Mouse (Mus musculus): ENCODE measurements around the gene Arhgap15. TPM values are rescaled to one million over a fixed set of nuclear protein-coding genes. Genes with fewer than 3 reads are reported as not detected.

Arhgap15 gene
- polyA plus RNA-seq, 1 experiment from 2014 or later, result 1.4 TPM

GRCm38 (mm10) chr2:44271455-44272346 is 523.1 kb downstream of the Arhgap15 start:
- ATAC-seq (replicated peaks; ENCODE audit: insufficient number of reproducible peaks, insufficient read depth, low FRiP score, low read depth), result no peak
- no peaks in the 10 kb centered on the region for H3K36me3 ChIP-seq
- WGBS, result 55% methylated on average over 17 of the region's 17 CpGs
- H3K27ac ChIP-seq, result no peak overlapping the region
- no peak overlapping the region for H3K4me3 ChIP-seq
- no peaks in the 10 kb centered on the region for H3K9me3 ChIP-seq (replicated peaks)
- no peak overlapping the region for H3K4me2 ChIP-seq
- H3K27me3 ChIP-seq, result no peaks in the 10 kb centered on the region
- H3K9ac ChIP-seq, result no peak overlapping the region
- H3K4me1 ChIP-seq (replicated peaks), result no peaks in the 10 kb centered on the region

GRCm38 (mm10) chr2:44272606-44273005 is 524.0 kb downstream of the Arhgap15 start:
- Histone ChIP-seq H3K27me3 (no peaks in the 10 kb centered on the region), H3K27ac (no peak overlapping the region), H3K9ac (no peak overlapping the region), H3K9me3 (replicated peaks) (no peaks in the 10 kb centered on the region), H3K4me2 (no peak overlapping the region), H3K4me3 (no peak overlapping the region), H3K4me1 (replicated peaks) (no peaks in the 10 kb centered on the region), H3K36me3 (no peaks in the 10 kb centered on the region)
- ATAC-seq (replicated peaks; ENCODE audit: insufficient number of reproducible peaks, insufficient read depth, low FRiP score, low read depth), result no peak
- WGBS, result 70% methylated on average over 13 of the region's 13 CpGs

- Histone ChIP-seq H3K9me3 (replicated peaks) (no peaks in the 10 kb centered on the region), H3K27ac (no peak overlapping the region), H3K4me2 (no peak overlapping the region), H3K9ac (no peak overlapping the region), H3K27me3 (no peaks in the 10 kb centered on the region), H3K4me1 (replicated peaks) (no peaks in the 10 kb centered on the region), H3K36me3 (no peaks in the 10 kb centered on the region), H3K4me3 (no peak overlapping the region)
- WGBS, result 94% methylated on average over 3 of the region's 3 CpGs
- no peak for ATAC-seq (replicated peaks; ENCODE audit: insufficient number of reproducible peaks, insufficient read depth, low FRiP score, low read depth)
Observed at GRCm38 (mm10) chr2:44274425-44274824, 525.8 kb downstream of the Arhgap15 start.

- H3K4me1 ChIP-seq (replicated peaks), result no peaks in the 10 kb centered on the region
- no peaks in the 10 kb centered on the region for H3K36me3 ChIP-seq
- no peak overlapping the region for H3K4me2 ChIP-seq
- H3K9ac ChIP-seq, result no peak overlapping the region
- WGBS, result 77% methylated on average over 4 of the region's 4 CpGs
- no peaks in the 10 kb centered on the region for H3K9me3 ChIP-seq (replicated peaks)
- H3K27me3 ChIP-seq, result no peaks in the 10 kb centered on the region
- no peak overlapping the region for H3K27ac ChIP-seq
- no peak for ATAC-seq (replicated peaks; ENCODE audit: insufficient number of reproducible peaks, insufficient read depth, low FRiP score, low read depth)
- no peak overlapping the region for H3K4me3 ChIP-seq
Observed at GRCm38 (mm10) chr2:44286181-44286719, 537.6 kb downstream of the Arhgap15 start.

- Histone ChIP-seq H3K9ac (no peak overlapping the region), H3K4me2 (no peak overlapping the region), H3K4me1 (replicated peaks) (no peaks in the 10 kb centered on the region), H3K4me3 (no peak overlapping the region), H3K27ac (no peak overlapping the region), H3K27me3 (no peaks in the 10 kb centered on the region), H3K36me3 (no peaks in the 10 kb centered on the region), H3K9me3 (replicated peaks) (no peaks in the 10 kb centered on the region)
- 86% methylated on average over 3 of the region's 3 CpGs for WGBS
- ATAC-seq (replicated peaks; ENCODE audit: insufficient number of reproducible peaks, insufficient read depth, low FRiP score, low read depth), result no peak
Observed at GRCm38 (mm10) chr2:44299156-44299555, 550.5 kb downstream of the Arhgap15 start.

GRCm38 (mm10) chr2:44299909-44300308 is 551.3 kb downstream of the Arhgap15 start:
- ATAC-seq (replicated peaks; ENCODE audit: insufficient number of reproducible peaks, insufficient read depth, low FRiP score, low read depth), result no peak

GRCm38 (mm10) chr2:44300466-44300865 is 551.8 kb downstream of the Arhgap15 start:
- no peaks in the 10 kb centered on the region for H3K27me3 ChIP-seq
- no peaks in the 10 kb centered on the region for H3K9me3 ChIP-seq (replicated peaks)
- 45% methylated on average over 6 of the region's 6 CpGs for WGBS
- H3K4me3 ChIP-seq, result no peak overlapping the region
- ATAC-seq (replicated peaks; ENCODE audit: insufficient number of reproducible peaks, insufficient read depth, low FRiP score, low read depth), result no peak
- H3K4me2 ChIP-seq, result no peak overlapping the region
- H3K4me1 ChIP-seq (replicated peaks), result no peaks in the 10 kb centered on the region
- H3K27ac ChIP-seq, result no peak overlapping the region
- H3K9ac ChIP-seq, result no peak overlapping the region
- no peaks in the 10 kb centered on the region for H3K36me3 ChIP-seq

More at GRCm38 (mm10) chr2:44299909-44300308, 551.3 kb downstream of the Arhgap15 start:
- H3K36me3 ChIP-seq, result no peaks in the 10 kb centered on the region
- H3K27me3 ChIP-seq, result no peaks in the 10 kb centered on the region
- no peaks in the 10 kb centered on the region for H3K9me3 ChIP-seq (replicated peaks)
- H3K27ac ChIP-seq, result no peak overlapping the region
- H3K4me3 ChIP-seq, result no peak overlapping the region
- H3K4me2 ChIP-seq, result no peak overlapping the region
- no peaks in the 10 kb centered on the region for H3K4me1 ChIP-seq (replicated peaks)
- H3K9ac ChIP-seq, result no peak overlapping the region
- WGBS, result 42% methylated on average over 5 of the region's 5 CpGs

GRCm38 (mm10) chr2:44304261-44304970 is 555.8 kb downstream of the Arhgap15 start:
- Histone ChIP-seq H3K27ac (no peak overlapping the region), H3K4me1 (replicated peaks) (no peaks in the 10 kb centered on the region), H3K4me2 (no peak overlapping the region), H3K4me3 (no peak overlapping the region), H3K9ac (no peak overlapping the region), H3K9me3 (replicated peaks) (no peaks in the 10 kb centered on the region), H3K36me3 (no peaks in the 10 kb centered on the region), H3K27me3 (no peaks in the 10 kb centered on the region)
- no peak for ATAC-seq (replicated peaks; ENCODE audit: insufficient number of reproducible peaks, insufficient read depth, low FRiP score, low read depth)
- 63% methylated on average over 9 of the region's 9 CpGs for WGBS

GRCm38 (mm10) chr2:44304971-44305808 is 556.6 kb downstream of the Arhgap15 start:
- Histone ChIP-seq H3K36me3 (no peaks in the 10 kb centered on the region), H3K27ac (no peak overlapping the region), H3K9me3 (replicated peaks) (no peaks in the 10 kb centered on the region), H3K27me3 (no peaks in the 10 kb centered on the region), H3K4me2 (no peak overlapping the region), H3K4me3 (no peak overlapping the region), H3K9ac (no peak overlapping the region), H3K4me1 (replicated peaks) (no peaks in the 10 kb centered on the region)
- 65% methylated on average over 17 of the region's 17 CpGs for WGBS
- no peak for ATAC-seq (replicated peaks; ENCODE audit: insufficient number of reproducible peaks, insufficient read depth, low FRiP score, low read depth)

GRCm38 (mm10) chr2:44306137-44306536 is 557.5 kb downstream of the Arhgap15 start:
- Histone ChIP-seq H3K4me3 (no peak overlapping the region), H3K9me3 (replicated peaks) (no peaks in the 10 kb centered on the region), H3K36me3 (no peaks in the 10 kb centered on the region), H3K27me3 (no peaks in the 10 kb centered on the region), H3K27ac (no peak overlapping the region), H3K9ac (no peak overlapping the region), H3K4me2 (no peak overlapping the region), H3K4me1 (replicated peaks) (no peaks in the 10 kb centered on the region)
- 38% methylated on average over 2 of the region's 2 CpGs for WGBS
- no peak for ATAC-seq (replicated peaks; ENCODE audit: insufficient number of reproducible peaks, insufficient read depth, low FRiP score, low read depth)

GRCm38 (mm10) chr2:44309124-44309523 is 560.5 kb downstream of the Arhgap15 start:
- Histone ChIP-seq H3K9me3 (replicated peaks) (no peaks in the 10 kb centered on the region), H3K27ac (no peak overlapping the region), H3K9ac (no peak overlapping the region), H3K4me1 (replicated peaks) (0 out of 2 replicates have a peak, but pooled peaks cover 2% of the 10 kb centered on the region), H3K36me3 (no peaks in the 10 kb centered on the region), H3K27me3 (no peaks in the 10 kb centered on the region), H3K4me3 (no peak overlapping the region), H3K4me2 (no peak overlapping the region)
- no peak for ATAC-seq (replicated peaks; ENCODE audit: insufficient number of reproducible peaks, insufficient read depth, low FRiP score, low read depth)
- 90% methylated on average over 3 of the region's 3 CpGs for WGBS

All from heart, embryonic 15.5 days (tissue).